Mouse (Mus musculus) lung, adult 2 months (tissue): Measurements from ENCODE around the gene Ppfibp1.

Experiments used
- CTCF ChIP-seq: fragments of 200-500 bp; IDR thresholded peaks from 2 replicates; pipeline ENCODE4 v1.5.1; 2011; ENCODE audit warnings: mild to moderate bottlenecking, low read length, control low read depth; ENCODE audit not compliant: insufficient read depth
- POLR2A ChIP-seq: fragments of 200-500 bp; IDR thresholded peaks from 2 replicates; pipeline ENCODE4 v1.6.1; 2011; ENCODE audit warnings: low read depth, mild to moderate bottlenecking, control low read depth, low read length, borderline replicate concordance; ENCODE audit errors: extremely low read depth

- TF ChIP-seq POLR2A (no peak), CTCF (no peak)
These were observed 123.3 kb downstream of the Ppfibp1 start for GRCm38 (mm10) chr6:147011555-147011954.
